1 mouse cellular context compared by ENCODE assay signal in the genomic region with DNA sequence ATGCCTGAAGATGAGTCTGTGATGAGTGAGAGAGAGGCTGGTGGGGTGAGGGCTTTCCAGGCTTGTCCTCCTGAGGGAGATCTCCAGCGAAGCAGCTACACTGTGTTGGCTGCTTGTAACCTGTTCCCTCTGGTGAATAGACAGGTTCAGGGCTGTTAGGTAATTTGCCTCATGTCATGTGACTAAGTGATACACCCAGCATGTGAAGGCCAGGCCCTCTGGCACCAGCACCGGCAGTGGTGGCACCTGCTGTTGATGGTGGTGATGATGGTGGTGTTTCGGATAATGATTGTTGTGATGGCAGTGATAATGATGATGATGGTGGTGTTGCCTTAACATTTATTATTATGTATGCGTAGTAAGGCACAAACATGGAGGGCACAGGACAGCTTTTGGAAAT.
TF ChIP-seq lines count a peak whose summit lies in the region.

No protein-coding gene starts in this region.

TF ChIP-seq in ES-E14, 5 proteins besides CTCF, POLR2A, EP300 and RAD21:
- TF ChIP-seq CHD2 (IDR thresholded peaks at IDR 0.05; ENCODE audit: low read depth, low read length) (no peak), ZC3H11A (IDR thresholded peaks at IDR 0.05; ENCODE audit: borderline replicate concordance, low read depth, low read length) (no peak), MAFK (IDR thresholded peaks at IDR 0.05; ENCODE audit: insufficient read depth, low read depth, low read length) (no peak), ZNF384 (IDR thresholded peaks at IDR 0.05; ENCODE audit: low read depth, low read length) (no peak), HCFC1 (IDR thresholded peaks at IDR 0.05; ENCODE audit: borderline replicate concordance, insufficient read depth, low read length) (no peak)
